Mouse (Mus musculus): ENCODE data around the gene 1700001C02Rik. TPM values are rescaled to one million over a fixed set of nuclear protein-coding genes. Genes with fewer than 3 reads are reported as not detected.

1700001C02Rik gene
- polyA plus RNA-seq, 1 experiment from 2014 or later: not detected

- ChIA-PET CTCF (no interaction called here), POLR2A (interaction anchor here (0.6 kb wide), 1 partner anchor 30 kb away, joined by 3 read pairs; no protein-coding TSS in a partner anchor)
- DNase-seq (ENCODE audit: low read depth, low spot score) (no peak), ATAC-seq (no peak)
- TF ChIP-seq CTCF (IDR thresholded peaks at IDR 0.05): no peak
- in situ Hi-C loops (cut with MboI; ENCODE audit: low pct_unique_long_range_greater_than_20kb): no loop called here
- H3K27me3 ChIP-seq: peaks cover 30% of the 10 kb centered on the region
Measured at GRCm38 (mm10) chr5:30494606-30495005, 28.8 kb downstream of the 1700001C02Rik start.

DNA sequence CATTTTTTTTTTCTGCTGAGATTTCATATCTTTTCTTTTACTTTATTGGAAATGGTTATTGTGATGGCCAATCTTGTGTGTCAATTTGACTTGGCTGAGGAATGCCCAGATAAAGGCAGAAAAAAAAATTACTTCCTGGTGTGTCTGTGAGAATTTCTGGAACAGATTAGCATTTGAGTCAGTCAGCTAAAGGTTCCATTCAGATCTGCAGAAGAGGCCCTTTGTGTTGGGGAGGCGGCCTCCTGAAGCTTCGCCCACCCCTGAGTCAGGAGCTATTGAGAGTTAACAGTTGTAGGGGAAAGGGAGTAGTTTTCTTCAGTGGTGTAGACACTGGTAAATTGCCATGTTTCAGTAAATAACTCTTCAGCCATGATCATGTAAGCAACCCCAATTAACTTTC lies 29.4 kb downstream of the 1700001C02Rik start:
- no peak for DNase-seq (ENCODE audit: low read depth, low spot score)
- POLR2A ChIA-PET: interaction anchor here (0.6 kb wide), 1 partner anchor 30 kb away, joined by 3 read pairs; no protein-coding TSS in a partner anchor
- CTCF ChIA-PET: no interaction called here
- ATAC-seq: no peak
- H3K27me3 ChIP-seq: peaks cover 30% of the 10 kb centered on the region
- no peak for TF ChIP-seq CTCF (IDR thresholded peaks at IDR 0.05)
- in situ Hi-C loops (cut with MboI; ENCODE audit: low pct_unique_long_range_greater_than_20kb): no loop called here

- in situ Hi-C loops (cut with MboI; ENCODE audit: low pct_unique_long_range_greater_than_20kb): no loop called here
- no peak for TF ChIP-seq CTCF (IDR thresholded peaks at IDR 0.05)
- ATAC-seq (no peak), DNase-seq (ENCODE audit: low read depth, low spot score) (no peak)
- peaks cover 23% of the 10 kb centered on the region for H3K27me3 ChIP-seq
- ChIA-PET CTCF (interaction anchor here (0.7 kb wide), 1 partner anchor 257 kb away, joined by 3 read pairs; no protein-coding TSS in a partner anchor), POLR2A (no interaction called here)
Measured at GRCm38 (mm10) chr5:30496821-30497220, 31.0 kb downstream of the 1700001C02Rik start.

- in situ Hi-C loops (cut with MboI; ENCODE audit: low pct_unique_long_range_greater_than_20kb): no loop called here
- peaks cover 22% of the 10 kb centered on the region for H3K27me3 ChIP-seq
- ChIA-PET POLR2A (no interaction called here), CTCF (interaction anchor here (0.7 kb wide), 1 partner anchor 258 kb away, joined by 3 read pairs; no protein-coding TSS in a partner anchor)
- TF ChIP-seq CTCF (IDR thresholded peaks at IDR 0.05): no peak
- ATAC-seq (no peak), DNase-seq (ENCODE audit: low read depth, low spot score) (no peak)
Measured at GRCm38 (mm10) chr5:30497299-30497698, 31.5 kb downstream of the 1700001C02Rik start.

DNA sequence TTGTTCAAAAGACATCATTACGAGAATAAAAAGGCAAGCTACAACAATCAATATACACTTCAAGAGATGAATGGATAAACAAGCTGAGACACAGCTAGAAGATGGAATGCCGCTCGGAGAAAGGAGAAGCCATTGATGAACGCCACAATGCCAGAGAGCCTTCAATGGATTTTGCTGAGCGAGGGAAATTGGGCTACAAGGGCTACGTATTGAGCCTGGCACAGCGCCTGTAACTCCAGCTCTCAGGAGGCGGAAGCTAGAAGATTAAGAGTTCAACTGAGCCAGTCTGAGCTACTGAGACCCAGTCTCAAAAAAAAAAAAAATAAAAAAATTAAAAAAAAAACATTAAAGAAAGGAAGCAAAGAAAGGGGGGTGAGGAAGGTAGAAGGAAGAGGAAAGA lies 47.3 kb downstream of the 1700001C02Rik start:
- POLR2A ChIA-PET: no interaction called here
- in situ Hi-C loops (cut with MboI; ENCODE audit: low pct_unique_long_range_greater_than_20kb): no loop called here
- peaks cover 14% of the 10 kb centered on the region for H3K27me3 ChIP-seq
- no peak for ATAC-seq
- no peak for TF ChIP-seq CTCF (IDR thresholded peaks at IDR 0.05)
- CTCF ChIA-PET: interaction anchor here (1.0 kb wide), 1 partner anchor 112 kb away, joined by 3 read pairs; no protein-coding TSS in a partner anchor
- no peak for DNase-seq (ENCODE audit: low read depth, low spot score)

GRCm38 (mm10) chr5:30516376-30516775 lies 50.5 kb downstream of the 1700001C02Rik start:
- ChIA-PET POLR2A (no interaction called here), CTCF (interaction anchor here (1.3 to 1.5 kb wide), 3 partner anchors 10 to 71 kb away, joined by 3 to 5 read pairs (median 4); no protein-coding TSS in a partner anchor)
- in situ Hi-C loops (cut with MboI; ENCODE audit: low pct_unique_long_range_greater_than_20kb): loop anchor here (5.0 kb wide), 1 partner anchor 121 kb away; no protein-coding TSS in a partner anchor
- no peak for DNase-seq (ENCODE audit: low read depth, low spot score)
- TF ChIP-seq CTCF (IDR thresholded peaks at IDR 0.05): peak; percentile 84
- no peak for ATAC-seq
- peaks cover 23% of the 10 kb centered on the region for H3K27me3 ChIP-seq

DNA sequence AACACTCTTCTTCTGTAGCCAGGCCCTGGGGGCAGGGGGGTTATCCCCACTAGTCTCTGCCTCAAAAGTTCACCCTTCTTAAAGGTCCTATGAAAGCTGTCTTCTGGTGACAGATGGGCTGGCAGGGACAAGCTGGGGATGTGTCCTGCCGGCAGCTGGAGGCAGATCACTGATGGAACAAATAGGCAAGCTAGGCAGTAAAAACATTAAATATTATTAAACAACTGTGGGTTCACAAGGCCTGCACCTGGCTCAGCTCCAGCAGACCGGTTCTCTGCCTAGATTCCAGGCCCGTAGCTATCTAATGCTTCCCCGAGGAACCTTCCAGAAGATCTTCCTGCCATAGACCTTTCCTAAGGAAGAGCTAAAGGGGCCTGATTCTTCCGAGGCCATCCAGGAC lies 52.3 kb downstream of the 1700001C02Rik start:
- DNase-seq (ENCODE audit: low read depth, low spot score): no peak
- ChIA-PET CTCF (no interaction called here), POLR2A (no interaction called here)
- TF ChIP-seq CTCF (IDR thresholded peaks at IDR 0.05): no peak
- ATAC-seq: no peak
- peaks cover 30% of the 10 kb centered on the region for H3K27me3 ChIP-seq
- in situ Hi-C loops (cut with MboI; ENCODE audit: low pct_unique_long_range_greater_than_20kb): loop anchor here (5.0 kb wide), 1 partner anchor 119 kb away; no protein-coding TSS in a partner anchor

- in situ Hi-C loops (cut with MboI; ENCODE audit: low pct_unique_long_range_greater_than_20kb): loop anchor here (5.0 kb wide), 1 partner anchor 119 kb away; no protein-coding TSS in a partner anchor
- POLR2A ChIA-PET: no interaction called here
- ATAC-seq: no peak
- CTCF ChIA-PET: no interaction called here
- no peak for TF ChIP-seq CTCF (IDR thresholded peaks at IDR 0.05)
- peaks cover 30% of the 10 kb centered on the region for H3K27me3 ChIP-seq
- DNase-seq (ENCODE audit: low read depth, low spot score): no peak
Measured at GRCm38 (mm10) chr5:30518547-30518946, 52.7 kb downstream of the 1700001C02Rik start.

GRCm38 (mm10) chr5:30519494-30519893 lies 53.6 kb downstream of the 1700001C02Rik start:
- H3K27me3 ChIP-seq: peaks cover 26% of the 10 kb centered on the region
- in situ Hi-C loops (cut with MboI; ENCODE audit: low pct_unique_long_range_greater_than_20kb): loop anchor here (5.0 kb wide), 1 partner anchor 118 kb away; no protein-coding TSS in a partner anchor
- TF ChIP-seq CTCF (IDR thresholded peaks at IDR 0.05): no peak
- ChIA-PET POLR2A (no interaction called here), CTCF (no interaction called here)
- ATAC-seq: no peak
- no peak for DNase-seq (ENCODE audit: low read depth, low spot score)

- ChIA-PET CTCF (no interaction called here), POLR2A (no interaction called here)
- no peak for TF ChIP-seq CTCF (IDR thresholded peaks at IDR 0.05)
- in situ Hi-C loops (cut with MboI; ENCODE audit: low pct_unique_long_range_greater_than_20kb): no loop called here
- H3K27me3 ChIP-seq: peaks cover 26% of the 10 kb centered on the region
- ATAC-seq (no peak), DNase-seq (ENCODE audit: low read depth, low spot score) (no peak)
Measured at GRCm38 (mm10) chr5:30520214-30520732, 54.4 kb downstream of the 1700001C02Rik start.

DNA sequence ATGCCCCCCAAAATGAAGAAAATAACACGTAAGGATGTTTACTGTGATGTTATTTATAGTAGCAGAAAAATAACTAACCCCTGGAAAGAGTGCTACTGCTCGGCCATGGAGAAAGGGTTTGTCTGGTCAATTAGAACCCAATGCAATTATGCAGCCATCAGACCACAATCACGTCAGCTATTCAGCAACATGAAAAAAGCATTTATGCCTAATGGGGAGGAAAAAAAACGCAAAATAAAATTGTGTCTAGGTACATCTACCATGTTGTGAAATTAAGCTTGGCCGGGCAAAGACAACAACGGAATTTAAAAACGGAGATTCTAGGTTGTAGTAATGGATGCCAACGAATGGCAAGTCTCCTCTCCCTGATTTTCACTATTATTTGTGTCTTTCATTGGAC lies 56.6 kb downstream of the 1700001C02Rik start:
- TF ChIP-seq CTCF (IDR thresholded peaks at IDR 0.05): no peak
- ChIA-PET CTCF (no interaction called here), POLR2A (no interaction called here)
- DNase-seq (ENCODE audit: low read depth, low spot score) (no peak), ATAC-seq (no peak)
- in situ Hi-C loops (cut with MboI; ENCODE audit: low pct_unique_long_range_greater_than_20kb): no loop called here
- peaks cover 16% of the 10 kb centered on the region for H3K27me3 ChIP-seq

Data from Patski (cell line).